Mouse (Mus musculus): ENCODE results near the gene Tfpi. TPM values are rescaled to one million over a fixed set of nuclear protein-coding genes. Genes with fewer than 3 reads are reported as not detected.

Gene Tfpi
- total and polyA plus RNA-seq, 2 experiments from 2014 or later, result 11.7 to 16.2 TPM

DNA sequence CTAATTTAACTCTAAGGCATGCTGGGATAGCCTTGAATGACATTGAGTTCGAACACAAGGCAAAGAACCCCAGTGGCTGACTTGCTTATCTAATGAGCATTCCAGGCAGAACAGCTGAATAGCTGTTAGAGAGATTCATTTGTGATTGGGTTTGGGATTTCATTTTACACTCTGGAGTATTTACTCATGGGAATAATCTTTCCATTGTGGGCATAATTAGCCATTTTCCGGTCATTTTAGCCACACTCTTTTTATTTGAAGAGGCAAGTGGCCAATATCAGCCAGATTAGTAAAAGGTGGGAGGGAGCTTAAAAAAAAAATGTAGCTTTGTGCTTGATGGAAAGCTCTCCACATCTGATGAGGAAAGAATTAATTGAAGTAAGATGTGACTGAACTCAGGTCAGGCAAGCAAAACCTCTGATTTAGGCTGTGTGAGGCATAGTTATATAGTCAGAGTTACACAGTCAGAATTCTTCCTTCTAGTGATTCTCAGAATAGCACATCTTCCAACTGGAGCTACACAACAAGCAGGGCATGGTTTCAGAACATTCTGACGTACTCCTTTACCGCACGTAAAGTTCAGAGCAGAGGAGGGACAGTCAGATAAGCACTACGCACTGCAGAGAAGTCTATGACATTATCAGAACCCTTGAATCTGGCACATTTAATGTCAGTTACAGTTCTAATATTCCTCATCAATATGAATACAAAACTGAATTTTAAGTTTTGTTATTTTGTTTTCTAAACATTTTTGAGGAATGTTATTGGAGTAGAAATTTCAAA, 91.5 kb downstream of the Tfpi start:
- 66% methylated on average over 6 of the region's 6 CpGs for WGBS
- H3K9me3 ChIP-seq (ENCODE audit: low read length), result no peaks in the 10 kb centered on the region
- no peak overlapping the region for H3K27ac ChIP-seq (ENCODE audit: low read depth, low read length)
- no peaks in the 10 kb centered on the region for H3K36me3 ChIP-seq (ENCODE audit: insufficient read depth)
- TF ChIP-seq CTCF (IDR thresholded peaks at IDR 0.05; ENCODE audit: low read depth), result no peak
- no peaks in the 10 kb centered on the region for H3K4me1 ChIP-seq (ENCODE audit: insufficient read depth)
- H3K9ac ChIP-seq, result no peak overlapping the region
- H3K27me3 ChIP-seq (ENCODE audit: insufficient read depth, low read length), result no peaks in the 10 kb centered on the region
- H3K4me3 ChIP-seq (ENCODE audit: low read depth, low read length), result no peak overlapping the region
- DNase-seq (no peak), ATAC-seq (no peak)
- no peak overlapping the region for H3K4me2 ChIP-seq (ENCODE audit: low read depth)

DNA sequence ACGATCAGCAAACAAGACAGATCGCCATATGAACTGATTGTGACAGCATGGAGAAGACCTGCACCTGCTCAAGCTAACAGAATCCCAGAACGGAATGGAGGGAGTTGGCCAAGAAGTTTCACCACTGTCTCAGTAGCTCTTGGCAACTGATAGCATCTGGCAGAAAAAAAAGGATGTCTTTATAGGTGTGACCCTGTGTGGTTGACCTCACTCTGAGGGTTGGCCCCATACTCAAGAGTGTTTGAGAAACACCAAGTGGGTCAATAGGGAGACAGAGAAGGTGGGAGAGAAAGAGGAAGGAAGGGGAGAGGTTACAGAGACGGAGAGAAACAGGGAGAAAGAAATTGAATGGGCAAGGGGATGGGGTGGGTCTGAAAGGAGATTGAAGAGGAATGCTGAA, 92.7 kb downstream of the Tfpi start:
- Histone ChIP-seq H3K4me2 (ENCODE audit: low read depth) (no peak overlapping the region), H3K27me3 (ENCODE audit: insufficient read depth, low read length) (no peaks in the 10 kb centered on the region), H3K4me3 (ENCODE audit: low read depth, low read length) (no peak overlapping the region), H3K36me3 (ENCODE audit: insufficient read depth) (no peaks in the 10 kb centered on the region), H3K4me1 (ENCODE audit: insufficient read depth) (no peaks in the 10 kb centered on the region), H3K27ac (ENCODE audit: low read depth, low read length) (no peak overlapping the region), H3K9ac (no peak overlapping the region), H3K9me3 (ENCODE audit: low read length) (no peaks in the 10 kb centered on the region)
- no peak for TF ChIP-seq CTCF (IDR thresholded peaks at IDR 0.05; ENCODE audit: low read depth)
- DNase-seq, result no peak
- 87% methylated on average over 4 of the region's 4 CpGs for WGBS
- ATAC-seq, result no peak

Other genes starting within 250 kb of the Tfpi start
- 12.5 and 14.1 TPM in 2 replicates for gene Calcrl, start 51.4 kb downstream of the Tfpi start, total RNA-seq (2014; rRNA removed)
- 3.9 and 6.1 TPM in 2 replicates for gene Calcrl, start 51.4 kb downstream of the Tfpi start, polyA plus RNA-seq (2015; fragmentation: Nextera tagmentation; extraction: Ambion mirVana)
- 86.2 and 87.7 TPM in 2 replicates for gene Ctnnd1, start 174.0 kb upstream of the Tfpi start, total RNA-seq (2014; rRNA removed)
- 15.7 and 18.1 TPM in 2 replicates for gene Ctnnd1, start 174.0 kb upstream of the Tfpi start, polyA plus RNA-seq (2015; fragmentation: Nextera tagmentation; extraction: Ambion mirVana)
- gene Btbd18, start 182.3 kb upstream of the Tfpi start, total RNA-seq (2014; rRNA removed), result 0.10 TPM in 1 of 2 replicates, not detected in the other
- 0.13 and 0.25 TPM in 2 replicates for gene Btbd18, start 182.3 kb upstream of the Tfpi start, polyA plus RNA-seq (2015; fragmentation: Nextera tagmentation; extraction: Ambion mirVana)
- gene Selenoh, start 194.0 kb upstream of the Tfpi start, total RNA-seq (2014; rRNA removed), result 194 and 244 TPM in 2 replicates
- gene Selenoh, start 194.0 kb upstream of the Tfpi start, polyA plus RNA-seq (2015; fragmentation: Nextera tagmentation; extraction: Ambion mirVana), result 228 and 259 TPM in 2 replicates
- gene Gm28635, start 201.3 kb upstream of the Tfpi start, total RNA-seq (2014; rRNA removed), result not detected in 2 replicates
- gene Gm28635, start 201.3 kb upstream of the Tfpi start, polyA plus RNA-seq (2015; fragmentation: Nextera tagmentation; extraction: Ambion mirVana), result not detected in 2 replicates
- 46.8 and 47.5 TPM in 2 replicates for gene Med19, start 201.6 kb upstream of the Tfpi start, total RNA-seq (2014; rRNA removed)
- 45.8 and 48.7 TPM in 2 replicates for gene Med19, start 201.6 kb upstream of the Tfpi start, polyA plus RNA-seq (2015; fragmentation: Nextera tagmentation; extraction: Ambion mirVana)
- 115 and 130 TPM in 2 replicates for gene Tmx2, start 202.4 kb upstream of the Tfpi start, total RNA-seq (2014; rRNA removed)
- gene Tmx2, start 202.4 kb upstream of the Tfpi start, polyA plus RNA-seq (2015; fragmentation: Nextera tagmentation; extraction: Ambion mirVana), result 206 and 248 TPM in 2 replicates
- 22.9 and 27.5 TPM in 2 replicates for gene Zdhhc5, start 238.4 kb upstream of the Tfpi start, total RNA-seq (2014; rRNA removed)
- gene Zdhhc5, start 238.4 kb upstream of the Tfpi start, polyA plus RNA-seq (2015; fragmentation: Nextera tagmentation; extraction: Ambion mirVana), result 13.1 TPM in 2 replicates